Mouse (Mus musculus): Measurements from ENCODE around the gene Cds2. TPM values are rescaled to one million over a fixed set of nuclear protein-coding genes. Genes with fewer than 3 reads are reported as not detected.
"Not testable (repeated sequence)": the region's sequence is repeated elsewhere in the genome, so short reads cannot be mapped to it uniquely, and the experiment has no call there.

Gene Cds2
- polyA plus RNA-seq (2012; ENCODE audit: insufficient read depth, insufficient read length, low replicate concordance, missing spikeins), result 109 and 181 TPM in 2 replicates

- H3K4me1 ChIP-seq (ENCODE audit: control insufficient read depth, insufficient read depth, low read length), result no peaks in the 10 kb centered on the region
- peak within 1 kb of the TSS; percentile 86 for H3K4me3 ChIP-seq (ENCODE audit: insufficient read depth, low read depth, low read length)
- 1% methylated on average over 49 of the region's 49 CpGs for WGBS
- peak; percentile 64 for TF ChIP-seq CTCF (IDR thresholded peaks at IDR 0.05; ENCODE audit: insufficient read depth, low read depth, low read length)
- peak; percentile 90 for TF ChIP-seq POLR2A (IDR thresholded peaks at IDR 0.05; ENCODE audit: insufficient read depth, low read depth, low read length)
- H3K27ac ChIP-seq (ENCODE audit: insufficient read depth, low read depth, low read length), result peak within 1 kb of the TSS; percentile 79
These were observed at the start of gene Cds2 for GRCm38 (mm10) chr2:132262879-132263398. Gene Cds2 (plus strand): TSS chr2:132263148.

DNA sequence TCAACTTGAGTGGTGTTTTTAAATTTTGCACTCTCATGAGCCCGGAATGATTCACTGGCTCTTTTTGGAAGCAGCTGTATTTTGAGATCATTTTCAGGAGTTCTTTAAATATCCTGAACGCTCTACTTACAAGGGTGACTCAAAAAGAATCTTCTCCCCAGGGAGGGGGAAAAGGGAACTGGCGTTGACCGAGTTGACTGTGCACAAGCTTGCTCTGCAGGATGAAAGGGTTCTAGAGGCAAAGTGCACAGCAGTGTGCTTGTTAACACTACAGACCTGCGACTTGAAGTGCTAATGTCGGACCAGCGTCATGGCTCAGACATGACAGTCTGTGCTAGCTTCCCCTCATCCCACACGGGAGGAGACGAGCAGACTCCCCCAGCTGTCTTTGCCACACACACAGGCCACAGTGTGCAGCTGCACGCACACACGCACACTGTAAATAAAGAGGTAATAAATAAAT is 41.3 kb upstream of the Cds2 start:
- TF ChIP-seq CTCF (IDR thresholded peaks at IDR 0.05; ENCODE audit: insufficient read depth, low read depth, low read length), result no peak
- 0 out of 2 replicates have a peak, but pooled peaks have one; percentile 14 for TF ChIP-seq POLR2A (IDR thresholded peaks at IDR 0.05; ENCODE audit: insufficient read depth, low read depth, low read length)
- 27% methylated on average over 11 of the region's 11 CpGs for WGBS
- H3K4me3 ChIP-seq (ENCODE audit: insufficient read depth, low read depth, low read length), result 0 out of 2 replicates have a peak overlapping the region, but pooled peaks have one; percentile 7
- peak overlapping the region; percentile 94 for H3K27ac ChIP-seq (ENCODE audit: insufficient read depth, low read depth, low read length)
- H3K4me1 ChIP-seq (ENCODE audit: control insufficient read depth, insufficient read depth, low read length), result peaks cover 19% of the 10 kb centered on the region

DNA sequence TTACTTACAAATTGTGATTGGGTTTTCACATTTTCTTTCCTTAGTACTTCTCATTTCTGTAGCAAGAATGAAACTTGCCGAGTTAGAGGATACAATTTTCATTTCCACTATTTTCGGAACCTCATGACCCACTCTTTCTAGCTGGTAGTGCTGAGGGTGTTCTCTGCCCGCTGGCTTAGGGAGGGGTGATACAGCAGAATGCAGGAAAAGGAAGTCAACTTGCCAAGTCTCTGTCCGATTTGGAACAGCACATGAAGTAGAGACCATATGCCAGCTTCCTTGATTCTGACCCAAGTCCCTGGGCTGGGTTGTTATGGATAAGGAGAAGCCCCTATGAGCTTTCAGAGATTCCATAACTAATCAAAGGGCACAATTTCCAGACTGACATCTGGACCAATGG is 38.6 kb upstream of the Cds2 start:
- Histone ChIP-seq H3K4me1 (ENCODE audit: control insufficient read depth, insufficient read depth, low read length) (peaks cover 9% of the 10 kb centered on the region), H3K4me3 (ENCODE audit: insufficient read depth, low read depth, low read length) (no peak overlapping the region), H3K27ac (ENCODE audit: insufficient read depth, low read depth, low read length) (no peak overlapping the region)
- no peak for TF ChIP-seq CTCF (IDR thresholded peaks at IDR 0.05; ENCODE audit: insufficient read depth, low read depth, low read length)
- TF ChIP-seq POLR2A (IDR thresholded peaks at IDR 0.05; ENCODE audit: insufficient read depth, low read depth, low read length), result no peak
- WGBS, result 79% methylated on average over 4 of the region's 4 CpGs

DNA sequence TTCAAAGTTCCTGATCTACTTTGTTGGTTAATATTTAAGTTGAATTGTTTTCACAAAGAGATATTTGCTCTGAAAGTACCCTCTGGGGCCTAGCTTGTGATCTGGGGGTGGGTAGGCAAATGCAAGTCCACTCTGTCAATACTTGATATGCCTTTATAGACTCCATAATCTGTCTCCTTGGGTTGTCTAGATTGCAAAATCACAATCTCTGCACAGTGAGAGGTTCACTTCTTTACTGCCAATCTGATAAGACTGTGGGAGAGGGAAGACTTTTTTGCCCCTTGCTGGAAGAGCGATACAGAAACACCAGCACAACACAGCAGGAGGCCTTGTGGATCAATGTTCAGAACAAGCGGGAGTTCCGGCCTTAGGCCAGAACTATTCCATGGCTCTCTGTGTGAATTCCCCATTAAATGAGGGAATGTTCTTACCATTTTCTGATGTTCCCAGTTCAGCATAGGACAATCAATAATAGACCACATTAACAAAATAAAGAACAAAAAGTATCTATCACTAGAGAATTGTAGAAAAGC is 30.5 kb upstream of the Cds2 start:
- WGBS, result 77% methylated on average over 3 of the region's 3 CpGs
- Histone ChIP-seq H3K27ac (ENCODE audit: insufficient read depth, low read depth, low read length) (no peak overlapping the region), H3K4me3 (ENCODE audit: insufficient read depth, low read depth, low read length) (no peak overlapping the region), H3K4me1 (ENCODE audit: control insufficient read depth, insufficient read depth, low read length) (no peaks in the 10 kb centered on the region)
- TF ChIP-seq CTCF (IDR thresholded peaks at IDR 0.05; ENCODE audit: insufficient read depth, low read depth, low read length), result no peak

DNA sequence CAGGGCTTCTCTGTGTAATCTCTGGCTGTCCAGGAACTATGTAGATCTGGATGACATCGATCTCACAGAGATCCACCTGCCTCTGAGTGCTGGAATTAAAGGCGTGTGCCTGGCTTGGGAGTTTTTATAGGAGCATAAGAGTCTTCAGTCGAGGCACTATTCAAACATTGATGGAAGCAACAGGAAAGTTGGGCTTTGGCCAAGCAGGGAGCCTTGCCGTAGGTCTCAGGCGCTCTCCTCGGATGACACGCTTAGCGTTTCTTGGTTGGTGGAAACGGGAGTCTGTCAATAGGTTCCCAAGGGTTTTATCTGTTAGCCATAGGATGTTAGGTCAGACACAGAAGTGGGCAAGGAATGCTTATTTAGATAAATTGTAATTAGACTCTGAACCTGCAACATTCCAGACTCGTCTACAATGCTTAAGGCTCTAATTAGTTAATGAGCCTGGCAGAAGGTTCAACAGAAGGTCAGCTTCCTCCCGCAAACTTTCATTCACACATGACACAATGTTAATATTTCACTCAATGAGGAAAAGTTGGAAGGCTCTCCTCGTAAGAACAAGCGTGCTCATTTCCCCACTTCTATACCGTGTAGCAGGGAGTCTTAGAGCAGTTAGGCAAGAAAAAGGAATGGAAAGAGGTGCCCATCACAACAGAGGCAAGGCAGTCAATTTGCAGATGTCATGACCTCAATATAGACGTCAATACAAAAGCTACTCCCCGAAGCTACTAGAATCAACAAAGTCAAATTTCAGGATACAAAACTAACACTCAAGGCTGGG is 28.8 kb upstream of the Cds2 start:
- Histone ChIP-seq H3K27ac (ENCODE audit: insufficient read depth, low read depth, low read length) (no peak overlapping the region), H3K4me3 (ENCODE audit: insufficient read depth, low read depth, low read length) (no peak overlapping the region), H3K4me1 (ENCODE audit: control insufficient read depth, insufficient read depth, low read length) (no peaks in the 10 kb centered on the region)
- 81% methylated on average over 16 of the region's 16 CpGs for WGBS
- TF ChIP-seq POLR2A (IDR thresholded peaks at IDR 0.05; ENCODE audit: insufficient read depth, low read depth, low read length), result no peak
- TF ChIP-seq CTCF (IDR thresholded peaks at IDR 0.05; ENCODE audit: insufficient read depth, low read depth, low read length), result no peak

- Histone ChIP-seq H3K27ac (ENCODE audit: insufficient read depth, low read depth, low read length) (no peak overlapping the region), H3K4me3 (ENCODE audit: insufficient read depth, low read depth, low read length) (no peak overlapping the region), H3K4me1 (ENCODE audit: control insufficient read depth, insufficient read depth, low read length) (no peaks in the 10 kb centered on the region)
- 88% methylated on average over 2 of the region's 2 CpGs for WGBS
- TF ChIP-seq CTCF (IDR thresholded peaks at IDR 0.05; ENCODE audit: insufficient read depth, low read depth, low read length), result no peak
These were observed 27.7 kb upstream of the Cds2 start for GRCm38 (mm10) chr2:132235291-132235690.

DNA sequence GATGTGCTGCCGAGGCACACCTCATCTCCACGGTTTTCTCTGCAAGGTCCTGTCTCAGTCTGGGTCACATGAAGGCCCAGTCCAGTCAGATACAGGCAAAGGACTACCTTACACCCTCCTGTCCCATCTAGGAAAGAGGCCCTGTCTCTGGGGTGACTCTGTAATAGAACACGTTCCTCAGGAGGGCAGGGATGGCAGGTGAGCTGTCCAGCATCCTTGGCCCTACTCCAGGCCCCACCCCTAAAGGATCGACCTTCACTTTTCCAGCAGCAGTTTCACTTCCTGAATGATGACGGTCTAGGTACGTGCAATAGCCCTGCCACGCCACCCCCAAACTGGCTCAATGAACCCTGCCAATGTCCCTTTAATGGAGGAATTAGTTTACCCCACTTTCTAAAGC is 27.0 kb upstream of the Cds2 start:
- Histone ChIP-seq H3K27ac (ENCODE audit: insufficient read depth, low read depth, low read length) (no peak overlapping the region), H3K4me3 (ENCODE audit: insufficient read depth, low read depth, low read length) (no peak overlapping the region), H3K4me1 (ENCODE audit: control insufficient read depth, insufficient read depth, low read length) (no peaks in the 10 kb centered on the region)
- 83% methylated on average over 7 of the region's 7 CpGs for WGBS
- TF ChIP-seq CTCF (IDR thresholded peaks at IDR 0.05; ENCODE audit: insufficient read depth, low read depth, low read length), result no peak
- no peak for TF ChIP-seq POLR2A (IDR thresholded peaks at IDR 0.05; ENCODE audit: insufficient read depth, low read depth, low read length)

GRCm38 (mm10) chr2:132239434-132239833 is 23.5 kb upstream of the Cds2 start:
- not testable (repeated sequence) for H3K27ac ChIP-seq (ENCODE audit: insufficient read depth, low read depth, low read length); H3K4me1 ChIP-seq (ENCODE audit: control insufficient read depth, insufficient read depth, low read length); H3K4me3 ChIP-seq (ENCODE audit: insufficient read depth, low read depth, low read length)
- 95% methylated on average over 3 of the region's 3 CpGs for WGBS

GRCm38 (mm10) chr2:132240457-132240856 is 22.5 kb upstream of the Cds2 start:
- WGBS, result 19% methylated on average over 10 of the region's 10 CpGs
- H3K4me3 ChIP-seq (ENCODE audit: insufficient read depth, low read depth, low read length); H3K4me1 ChIP-seq (ENCODE audit: control insufficient read depth, insufficient read depth, low read length); H3K27ac ChIP-seq (ENCODE audit: insufficient read depth, low read depth, low read length): not testable (repeated sequence)

Measured in olfactory bulb, adult 2 months (tissue).